Mouse (Mus musculus) liver, adult 2 months (tissue): ENCODE data around the gene Ralgps2. TPM values are rescaled to one million over a fixed set of nuclear protein-coding genes. Genes with fewer than 3 reads are reported as not detected.

Experiments
- DNase-seq: peaks from one replicate; pipeline ENCODE4 v3.0.0-alpha.2; 2011; ENCODE audit warnings: low read depth, low spot score; ENCODE audit errors: extremely low read depth
- H3K27ac ChIP-seq: fragments of 200-500 bp; replicated peaks from 2 replicates; pipeline ENCODE4 v1.5.1; 2012; ENCODE audit warnings: low read depth, mild to moderate bottlenecking, control low read depth, inconsistent platforms, low read length; ENCODE audit not compliant: insufficient read depth
- H3K27me3 ChIP-seq: fragments of 200-500 bp; 2 replicates; pipeline ENCODE4 v1.6.1; 2012; ENCODE audit warnings: mild to moderate bottlenecking, moderate library complexity, low read length, inconsistent platforms; ENCODE audit not compliant: control insufficient read depth, insufficient read depth
- H3K36me3 ChIP-seq: fragments of 200-500 bp; 2 replicates; pipeline ENCODE4 v1.6.1; 2012; ENCODE audit warnings: low read length, inconsistent platforms; ENCODE audit not compliant: control insufficient read depth, insufficient read depth
- H3K4me1 ChIP-seq: fragments of 200-500 bp; 2 replicates; pipeline ENCODE4 v1.6.1; 2011; ENCODE audit warnings: low read length; ENCODE audit not compliant: control insufficient read depth, insufficient read depth
- H3K4me3 ChIP-seq: fragments of 200-500 bp; 2 replicates; pipeline ENCODE4 v1.5.1; 2011; ENCODE audit warnings: low read depth, mild to moderate bottlenecking, control low read depth, low read length, moderate library complexity; ENCODE audit not compliant: insufficient read depth
- H3K79me2 ChIP-seq: fragments of 200-500 bp; 2 replicates; pipeline ENCODE4 v1.6.1; 2012; ENCODE audit warnings: inconsistent platforms, mild to moderate bottlenecking, low read length, moderate library complexity; ENCODE audit not compliant: control insufficient read depth, insufficient read depth
- H3K9ac ChIP-seq: fragments of 200-500 bp; 2 replicates; pipeline ENCODE4 v1.6.1; 2012; ENCODE audit warnings: low read depth, mild to moderate bottlenecking, control low read depth, inconsistent platforms, low read length
- CTCF ChIP-seq: fragments of 200-500 bp; IDR thresholded peaks from 2 replicates; pipeline ENCODE4 v1.5.1; 2011; ENCODE audit warnings: low read depth, low read length, control low read depth
- POLR2A ChIP-seq: fragments of 200-500 bp; IDR thresholded peaks from 2 replicates; pipeline ENCODE4 v1.6.1; 2011; ENCODE audit warnings: low read length, control low read depth; ENCODE audit not compliant: insufficient read depth; ENCODE audit errors: extremely low read depth
- WGBS: fragments of 180-500 bp; shearing (Covaris S2); methylation state at CpG from one replicate; pipeline ENCODE4 v1.1.7; 2018; 5-methylcytosine and 5-hydroxymethylcytosine counted together
- polyA plus RNA-seq: library from polyadenylated mRNA; depleted of rRNA; stranded (reverse); fragments of >200 nt; gene quantifications from 2 replicates; pipeline ENCODE4 v1.2.3, GENCODE M21; 2012
- total RNA-seq: library from RNA; depleted of rRNA; stranded (reverse); fragments of >200 nt; gene quantifications from 2 replicates; pipeline ENCODE4 v1.2.3, GENCODE M21; 2014

The Ralgps2 gene
- total and polyA plus RNA-seq, 2 experiments = 3.4 to 18.9 TPM

DNA sequence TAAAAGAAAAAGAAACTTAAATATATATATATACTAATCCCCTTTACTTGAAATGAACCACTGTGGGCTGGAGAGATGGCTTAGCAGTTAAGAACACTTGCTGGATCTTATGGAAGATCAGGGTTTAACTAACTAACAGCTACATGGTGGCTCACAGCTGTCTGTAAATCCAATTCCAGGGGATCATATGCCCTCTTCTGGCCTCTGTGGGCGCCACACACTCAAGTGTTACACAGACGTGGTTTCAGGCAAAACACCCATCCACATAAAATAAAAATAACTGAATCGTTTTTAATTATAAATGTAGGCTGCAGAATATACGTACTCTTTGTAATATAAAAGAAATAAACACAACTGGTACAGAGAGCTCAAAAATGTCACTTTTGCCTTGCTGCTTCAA, 50.6 kb downstream of the Ralgps2 start:
- no peak for TF ChIP-seq CTCF
- no peak for TF ChIP-seq POLR2A
- Histone ChIP-seq H3K27ac (no peak overlapping the region), H3K9ac (no peak overlapping the region), H3K4me3 (no peak overlapping the region), H3K36me3 (peaks cover 9% of the 10 kb centered on the region), H3K4me1 (no peaks in the 10 kb centered on the region), H3K79me2 (no peaks in the 10 kb centered on the region), H3K27me3 (no peaks in the 10 kb centered on the region)
- DNase-seq = no peak
- 96% methylated on average over 4 of the region's 4 CpGs for WGBS

DNA sequence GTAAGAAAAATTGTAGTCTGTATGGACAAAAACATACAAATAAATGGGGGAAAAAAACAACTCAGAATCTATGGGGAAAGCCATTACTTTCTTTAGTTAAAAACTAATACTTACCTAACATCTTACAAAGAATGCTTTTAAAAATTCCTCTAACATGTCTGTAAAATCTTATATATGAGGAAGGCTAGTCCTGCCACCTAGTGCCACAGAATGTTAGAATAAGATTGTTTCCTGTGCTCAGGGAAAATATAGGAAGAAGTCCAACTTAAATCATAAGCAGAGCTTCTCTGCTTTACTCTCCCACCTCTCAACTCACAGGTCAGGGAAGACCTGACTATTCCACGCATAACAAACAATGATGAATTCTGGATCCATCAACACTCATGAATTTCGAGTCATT, 53.5 kb downstream of the Ralgps2 start:
- TF ChIP-seq POLR2A (no peak), CTCF (no peak)
- Histone ChIP-seq H3K4me1 (no peaks in the 10 kb centered on the region), H3K36me3 (peaks cover 11% of the 10 kb centered on the region), H3K4me3 (no peak overlapping the region), H3K9ac (no peak overlapping the region), H3K79me2 (no peaks in the 10 kb centered on the region), H3K27ac (no peak overlapping the region), H3K27me3 (no peaks in the 10 kb centered on the region)
- DNase-seq = no peak
- 88% methylated on average over 2 of the region's 2 CpGs for WGBS

DNA sequence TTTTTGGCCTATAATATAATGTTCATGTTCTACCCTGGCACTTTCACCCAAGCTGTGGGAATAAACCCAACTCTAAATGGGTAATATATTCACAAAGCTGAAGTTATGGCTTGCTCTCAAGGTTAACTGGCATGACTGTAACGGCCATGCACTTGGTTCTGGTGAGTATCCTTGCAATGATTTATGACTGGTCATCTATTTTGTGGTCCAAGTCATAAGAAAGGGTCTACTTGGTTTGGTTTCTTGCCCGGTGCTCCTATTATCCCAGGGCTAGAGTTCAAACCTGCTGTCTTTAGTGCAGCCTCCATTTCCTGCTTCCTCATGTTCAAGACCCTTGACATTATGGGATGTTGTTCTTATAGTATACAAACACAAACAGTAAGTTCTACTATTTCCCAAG, 54.6 kb downstream of the Ralgps2 start:
- Histone ChIP-seq H3K9ac (no peak overlapping the region), H3K4me3 (no peak overlapping the region)
- no peak for DNase-seq

DNA sequence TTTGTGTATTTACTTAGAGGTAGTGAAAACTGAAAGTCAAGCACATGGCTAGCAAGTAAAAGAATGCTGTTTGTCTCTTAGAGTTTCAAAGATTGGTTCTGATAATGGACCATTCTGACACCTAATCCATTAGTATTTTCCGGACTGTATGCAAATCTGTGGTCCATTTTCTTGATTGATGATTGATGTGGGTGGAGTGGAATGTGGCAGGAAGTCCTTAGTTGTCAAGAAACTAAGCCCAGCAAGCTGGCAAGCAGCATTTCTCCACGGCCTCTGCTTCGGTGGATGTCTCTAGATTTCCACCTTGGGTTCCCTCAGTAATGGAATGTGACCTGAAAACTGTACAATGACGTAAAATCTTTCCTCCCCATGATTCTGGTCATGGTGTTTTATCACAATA, 68.8 kb downstream of the Ralgps2 start:
- Histone ChIP-seq H3K4me1 (no peaks in the 10 kb centered on the region), H3K36me3 (no peaks in the 10 kb centered on the region; the same call in none of the 2 replicates), H3K9ac (no peak overlapping the region), H3K79me2 (no peaks in the 10 kb centered on the region), H3K27ac (no peak overlapping the region), H3K4me3 (no peak overlapping the region), H3K27me3 (no peaks in the 10 kb centered on the region)
- WGBS = 86% methylated on average over 4 of the region's 4 CpGs
- TF ChIP-seq CTCF (no peak), POLR2A (no peak)
- DNase-seq = no peak

More for the DNA sequence above, 54.6 kb downstream of the Ralgps2 start:
- TF ChIP-seq CTCF (no peak), POLR2A (no peak)
- peaks cover 11% of the 10 kb centered on the region for H3K36me3 ChIP-seq
- no peaks in the 10 kb centered on the region for H3K4me1 ChIP-seq
- H3K79me2 ChIP-seq = no peaks in the 10 kb centered on the region
- no peak overlapping the region for H3K27ac ChIP-seq
- no peaks in the 10 kb centered on the region for H3K27me3 ChIP-seq
- 89% methylated on average over 2 of the region's 2 CpGs for WGBS

DNA sequence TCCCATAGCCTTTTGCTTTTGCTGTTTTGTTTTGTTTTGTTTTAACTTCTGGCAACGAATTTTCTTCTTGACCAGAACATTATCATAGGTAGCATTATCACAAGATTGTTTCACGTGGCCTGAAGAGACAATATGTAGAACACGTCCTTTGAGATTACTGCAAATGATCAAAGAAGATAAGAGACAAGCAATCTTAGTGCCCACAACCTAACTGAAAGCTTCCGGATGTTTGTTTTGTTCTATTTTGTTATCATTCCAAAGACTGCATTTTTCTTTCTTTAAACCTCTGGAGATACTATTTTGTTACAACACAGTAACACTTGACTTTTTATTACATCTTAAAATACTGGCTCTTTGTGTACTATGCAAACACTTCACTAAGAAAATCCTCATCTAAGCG, 69.4 kb downstream of the Ralgps2 start:
- Histone ChIP-seq H3K27me3 (no peaks in the 10 kb centered on the region), H3K27ac (no peak overlapping the region), H3K79me2 (no peaks in the 10 kb centered on the region), H3K4me3 (no peak overlapping the region), H3K4me1 (no peaks in the 10 kb centered on the region), H3K9ac (no peak overlapping the region), H3K36me3 (no peaks in the 10 kb centered on the region; the same call in none of the 2 replicates)
- TF ChIP-seq POLR2A (no peak), CTCF (no peak)
- DNase-seq = no peak
- WGBS = 80% methylated on average over 5 of the region's 5 CpGs

DNA sequence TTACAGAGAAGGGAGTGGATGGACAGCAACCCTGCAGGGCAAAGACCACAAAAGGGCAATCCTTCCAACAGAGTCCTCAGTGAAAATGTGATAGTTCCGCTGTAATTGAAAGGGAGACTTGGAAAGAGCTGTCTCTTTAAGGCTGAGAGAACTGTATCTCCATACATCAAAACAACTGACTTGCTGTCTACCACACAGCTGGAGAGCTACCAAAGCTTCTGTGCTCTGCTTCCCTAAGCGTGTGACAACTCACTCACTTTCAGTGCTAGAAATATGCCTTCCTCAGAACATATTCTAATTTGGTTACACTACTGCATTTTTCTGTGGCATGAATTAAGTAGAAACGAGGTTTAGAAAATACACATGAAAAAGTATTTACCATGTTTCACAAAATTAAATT, 75.2 kb downstream of the Ralgps2 start:
- no peaks in the 10 kb centered on the region for H3K4me1 ChIP-seq

DNA sequence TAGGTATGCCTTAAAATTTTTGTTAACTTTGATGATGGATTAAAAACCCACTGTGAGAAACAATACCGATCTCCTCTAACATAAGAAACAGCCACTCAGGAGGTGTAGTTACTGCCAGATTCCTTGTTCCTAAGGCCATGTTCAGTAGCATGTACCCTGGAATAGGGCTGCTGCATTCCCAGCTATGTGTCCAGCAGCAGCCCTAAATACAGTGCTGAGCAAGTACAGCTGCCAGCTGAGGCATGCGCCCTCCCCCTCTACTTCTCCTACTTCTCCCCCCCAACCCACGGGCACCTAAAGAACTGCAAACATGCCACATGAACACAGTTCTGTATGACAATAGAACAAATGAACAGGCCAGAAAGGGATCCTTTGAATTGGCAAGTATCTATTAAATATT, 75.7 kb downstream of the Ralgps2 start:
- Histone ChIP-seq H3K9ac (no peak overlapping the region), H3K4me3 (no peak overlapping the region), H3K27ac (no peak overlapping the region), H3K4me1 (no peaks in the 10 kb centered on the region), H3K79me2 (no peaks in the 10 kb centered on the region), H3K36me3 (no peaks in the 10 kb centered on the region), H3K27me3 (no peaks in the 10 kb centered on the region)
- no peak for DNase-seq
- TF ChIP-seq CTCF (no peak), POLR2A (no peak)
- WGBS = 75% methylated on average over 3 of the region's 3 CpGs

More for the DNA sequence above, 75.2 kb downstream of the Ralgps2 start:
- Histone ChIP-seq H3K36me3 (no peaks in the 10 kb centered on the region), H3K27me3 (no peaks in the 10 kb centered on the region), H3K79me2 (no peaks in the 10 kb centered on the region), H3K27ac (no peak overlapping the region), H3K9ac (no peak overlapping the region), H3K4me3 (no peak overlapping the region)
- DNase-seq = peak; percentile 24
- TF ChIP-seq POLR2A (no peak), CTCF (no peak)
- 77% methylated on average over 3 of the region's 3 CpGs for WGBS
